Mouse (Mus musculus): ENCODE results near the gene Lsmem1. TPM values are rescaled to one million over a fixed set of nuclear protein-coding genes. Genes with fewer than 3 reads are reported as not detected.
A peak's percentile ranks its signal among the peaks of the same experiment; 100 is the strongest.

Lsmem1 gene
- polyA plus RNA-seq, 1 experiment from 2014 or later, result 11.5 TPM

GRCm38 (mm10) chr12:40154188-40154587, 45.1 kb downstream of the Lsmem1 start:
- Histone ChIP-seq H3K4me1 (no peaks in the 10 kb centered on the region), H3K27me3 (ENCODE audit: insufficient read depth, poor library complexity, severe bottlenecking) (no peaks in the 10 kb centered on the region), H3K36me3 (no peaks in the 10 kb centered on the region), H3K27ac (no peak overlapping the region), H3K4me3 (no peak overlapping the region), H3K9me3 (no peaks in the 10 kb centered on the region)
- DNase-seq (ENCODE audit: low spot score), result no peak
- 84% methylated on average over 6 of the region's 6 CpGs for WGBS

- Histone ChIP-seq H3K27me3 (ENCODE audit: insufficient read depth, poor library complexity, severe bottlenecking) (no peaks in the 10 kb centered on the region), H3K4me1 (no peaks in the 10 kb centered on the region), H3K27ac (no peak overlapping the region), H3K9me3 (no peaks in the 10 kb centered on the region), H3K36me3 (no peaks in the 10 kb centered on the region), H3K4me3 (no peak overlapping the region)
- no peak for DNase-seq (ENCODE audit: low spot score)
- WGBS, result 52% methylated on average over 8 of the region's 8 CpGs
These were observed 46.8 kb downstream of the Lsmem1 start for GRCm38 (mm10) chr12:40152353-40153069.

GRCm38 (mm10) chr12:40147319-40147718, 52.0 kb downstream of the Lsmem1 start:
- no peaks in the 10 kb centered on the region for H3K36me3 ChIP-seq
- no peak for DNase-seq (ENCODE audit: low spot score)
- no peaks in the 10 kb centered on the region for H3K9me3 ChIP-seq
- H3K27ac ChIP-seq, result no peak overlapping the region
- WGBS, result 57% methylated on average over 4 of the region's 4 CpGs
- no peaks in the 10 kb centered on the region for H3K27me3 ChIP-seq (ENCODE audit: insufficient read depth, poor library complexity, severe bottlenecking)
- no peaks in the 10 kb centered on the region for H3K4me1 ChIP-seq
- no peak overlapping the region for H3K4me3 ChIP-seq

GRCm38 (mm10) chr12:40146510-40146909, 52.8 kb downstream of the Lsmem1 start:
- WGBS, result 72% methylated on average over 5 of the region's 5 CpGs

GRCm38 (mm10) chr12:40140706-40141105, 58.6 kb downstream of the Lsmem1 start:
- Histone ChIP-seq H3K9me3 (no peaks in the 10 kb centered on the region), H3K4me3 (no peak overlapping the region), H3K4me1 (no peaks in the 10 kb centered on the region), H3K27ac (no peak overlapping the region), H3K36me3 (no peaks in the 10 kb centered on the region), H3K27me3 (ENCODE audit: insufficient read depth, poor library complexity, severe bottlenecking) (no peaks in the 10 kb centered on the region)
- 71% methylated on average over 5 of the region's 5 CpGs for WGBS
- no peak for DNase-seq (ENCODE audit: low spot score)

More at GRCm38 (mm10) chr12:40146510-40146909, 52.8 kb downstream of the Lsmem1 start:
- H3K36me3 ChIP-seq, result no peaks in the 10 kb centered on the region
- H3K4me1 ChIP-seq, result no peaks in the 10 kb centered on the region
- no peak for DNase-seq (ENCODE audit: low spot score)
- no peaks in the 10 kb centered on the region for H3K9me3 ChIP-seq
- H3K27ac ChIP-seq, result no peak overlapping the region
- no peaks in the 10 kb centered on the region for H3K27me3 ChIP-seq (ENCODE audit: insufficient read depth, poor library complexity, severe bottlenecking)
- no peak overlapping the region for H3K4me3 ChIP-seq

GRCm38 (mm10) chr12:40139484-40140245, 59.6 kb downstream of the Lsmem1 start:
- 87% methylated on average over 8 of the region's 8 CpGs for WGBS
- Histone ChIP-seq H3K27ac (no peak overlapping the region), H3K9me3 (no peaks in the 10 kb centered on the region), H3K27me3 (ENCODE audit: insufficient read depth, poor library complexity, severe bottlenecking) (peaks cover under 1% of the 10 kb centered on the region; the same call in 1 of the 2 replicates), H3K36me3 (no peaks in the 10 kb centered on the region), H3K4me1 (no peaks in the 10 kb centered on the region), H3K4me3 (no peak overlapping the region)
- DNase-seq (ENCODE audit: low spot score), result no peak

- H3K9me3 ChIP-seq, result no peaks in the 10 kb centered on the region
- DNase-seq (ENCODE audit: low spot score), result no peak
- H3K4me1 ChIP-seq, result peaks cover 7% of the 10 kb centered on the region; the same call in 1 of the 2 replicates
- no peak overlapping the region for H3K27ac ChIP-seq
- WGBS, result 46% methylated on average over 11 of the region's 11 CpGs
- peak overlapping the region; percentile 67 for H3K4me3 ChIP-seq
- H3K36me3 ChIP-seq, result no peaks in the 10 kb centered on the region
- H3K27me3 ChIP-seq (ENCODE audit: insufficient read depth, poor library complexity, severe bottlenecking), result peaks cover 38% of the 10 kb centered on the region
These were observed 64.8 kb downstream of the Lsmem1 start for GRCm38 (mm10) chr12:40134529-40134928.

- Histone ChIP-seq H3K9me3 (no peaks in the 10 kb centered on the region), H3K27me3 (ENCODE audit: insufficient read depth, poor library complexity, severe bottlenecking) (peaks cover 38% of the 10 kb centered on the region), H3K4me3 (peak within 1 kb of the TSS; percentile 67), H3K4me1 (peaks cover 7% of the 10 kb centered on the region; the same call in 1 of the 2 replicates), H3K27ac (no peak within 1 kb of the TSS; the same call in 1 of the 2 replicates), H3K36me3 (no peaks in the 10 kb centered on the region)
- WGBS, result under 1% methylated on average over 39 of the region's 39 CpGs
- DNase-seq (ENCODE audit: low spot score), result peak; percentile 75
These were observed 65.6 kb downstream of the Lsmem1 start, which contains the start of gene Scin for GRCm38 (mm10) chr12:40133573-40134271. TSS of gene Scin (minus strand) at chr12:40134228.

- H3K27ac ChIP-seq, result no peak overlapping the region
- no peaks in the 10 kb centered on the region for H3K9me3 ChIP-seq
- no peaks in the 10 kb centered on the region for H3K36me3 ChIP-seq
- H3K4me1 ChIP-seq, result peaks cover 7% of the 10 kb centered on the region; the same call in 1 of the 2 replicates
- WGBS, result 22% methylated on average over 10 of the region's 10 CpGs
- peak overlapping the region; percentile 67 for H3K4me3 ChIP-seq
- peaks cover 38% of the 10 kb centered on the region for H3K27me3 ChIP-seq (ENCODE audit: insufficient read depth, poor library complexity, severe bottlenecking)
- no peak for DNase-seq (ENCODE audit: low spot score)
These were observed 66.1 kb downstream of the Lsmem1 start for GRCm38 (mm10) chr12:40133194-40133572.

MicroRNAs encoded within 50 kb of the gene (microRNA counts, 519-probe panel; counts per million panel counts)
- microRNA mmu-miR-1938, result not detected

Small RNA genes lying within 50 kb of the gene (microRNA-seq; reads per million reads assigned to microRNA genes)
- not detected for gene Mir1938

Other genes with a start within 250 kb of the Lsmem1 start
- gene Arl4a, start 161.5 kb downstream of the Lsmem1 start, polyA plus RNA-seq (2016; fragmentation: Nextera tagmentation; extraction: Ambion mirVana), result 29.0 and 31.1 TPM in 2 replicates
- gene Scin, start 65.3 kb downstream of the Lsmem1 start, polyA plus RNA-seq (2016; fragmentation: Nextera tagmentation; extraction: Ambion mirVana), result 0.28 and 1.3 TPM in 2 replicates
- gene Ifrd1, start 49.0 kb upstream of the Lsmem1 start, polyA plus RNA-seq (2016; fragmentation: Nextera tagmentation; extraction: Ambion mirVana), result 95.0 and 98.2 TPM in 2 replicates
- 32.4 and 38.9 TPM in 2 replicates for gene Zfp277, start 246.4 kb upstream of the Lsmem1 start, polyA plus RNA-seq (2016; fragmentation: Nextera tagmentation; extraction: Ambion mirVana)
- 7.4 and 10.5 TPM in 2 replicates for gene Dock4, start 246.5 kb upstream of the Lsmem1 start, polyA plus RNA-seq (2016; fragmentation: Nextera tagmentation; extraction: Ambion mirVana)